8 mouse cellular contexts compared by ENCODE assay signal in genomic region chr1:163928846-163929245, GRCm38 (mm10). TPM values are rescaled to one million over a fixed set of nuclear protein-coding genes. Genes with fewer than 3 reads are reported as not detected.
DNase-seq lines count a peak whose midpoint lies in the region; ATAC-seq and TF ChIP-seq lines count a peak whose summit lies in the region.

TSS of gene Scyl3 (plus strand) at chr1:163929100.

- WGBS in kidney, adult 2 months = 58% methylated on average over 7 of the region's 7 CpGs
- WGBS in embryonic facial prominence, embryonic 15.5 days = 68% methylated on average over 7 of the region's 7 CpGs
- WGBS in midbrain, embryonic 13.5 days = 74% methylated on average over 7 of the region's 7 CpGs

- peaks cover 28% of the 10 kb centered on the region for H3K79me2 ChIP-seq in MEL (ENCODE audit: control insufficient read depth, insufficient read depth, low read length, poor library complexity)

- peaks cover 10% of the 10 kb centered on the region; the same call in 1 of the 2 replicates for H3K4me1 ChIP-seq in kidney, adult 2 months (ENCODE audit: control insufficient read depth, insufficient read depth, low read length)
- peaks cover 2 to 16% of the 10 kb centered on the region in 2 experiments for H3K4me1 ChIP-seq in MEL (ENCODE audit: control insufficient read depth in 1 of 2, insufficient read depth in 2 of 2, low read length in 2 of 2)
- H3K4me1 ChIP-seq in embryonic facial prominence, embryonic 15.5 days = peaks cover 22% of the 10 kb centered on the region
- H3K4me1 ChIP-seq in midbrain, embryonic 13.5 days (replicated peaks) = peaks cover 23% of the 10 kb centered on the region

- no peak for TF ChIP-seq POLR2A in kidney, adult 2 months (IDR thresholded peaks at IDR 0.05; ENCODE audit: low read depth, low read length)
- no peak for TF ChIP-seq POLR2A in MEL (IDR thresholded peaks at IDR 0.05; ENCODE audit: control insufficient read depth in 1 of 2, insufficient read depth in 1 of 2, low read depth in 1 of 2, low read length in 2 of 2, poor library complexity in 1 of 2)

- H3K9me3 ChIP-seq in MEL (replicated peaks; ENCODE audit: insufficient read depth, low read length) = no peaks in the 10 kb centered on the region
- no peaks in the 10 kb centered on the region for H3K9me3 ChIP-seq in embryonic facial prominence, embryonic 15.5 days (replicated peaks)
- no peaks in the 10 kb centered on the region for H3K9me3 ChIP-seq in midbrain, embryonic 13.5 days

- no peak for ATAC-seq in embryonic facial prominence, embryonic 15.5 days (ENCODE audit: insufficient number of reproducible peaks, low FRiP score, low TSS enrichment, low read depth)
- no peak for ATAC-seq in midbrain, embryonic 13.5 days

- H3K27ac ChIP-seq in kidney, adult 2 months (ENCODE audit: insufficient read depth, low read depth, low read length) = peak within 1 kb of the TSS; percentile 79
- peak within 1 kb of the TSS; percentile 82 for H3K27ac ChIP-seq in MEL (ENCODE audit: control insufficient read depth, low read depth, low read length)
- H3K27ac ChIP-seq in embryonic facial prominence, embryonic 15.5 days (replicated peaks) = peak within 1 kb of the TSS; percentile 87
- peak within 1 kb of the TSS; percentile 88 for H3K27ac ChIP-seq in midbrain, embryonic 13.5 days

- no peaks in the 10 kb centered on the region for H3K36me3 ChIP-seq in kidney, adult 2 months (ENCODE audit: control insufficient read depth, insufficient read depth, low read length)
- H3K36me3 ChIP-seq in MEL (ENCODE audit: control insufficient read depth in 1 of 2, insufficient read depth in 2 of 2, low read length in 2 of 2) = peaks cover 0 to 12% of the 10 kb centered on the region in 2 experiments; a peak in 2 of 4 replicates
- H3K36me3 ChIP-seq in embryonic facial prominence, embryonic 15.5 days = peaks cover 5% of the 10 kb centered on the region; the same call in 1 of the 2 replicates
- H3K36me3 ChIP-seq in midbrain, embryonic 13.5 days = peaks cover 4% of the 10 kb centered on the region

- peak within 1 kb of the TSS; percentile 75 for H3K4me2 ChIP-seq in embryonic facial prominence, embryonic 15.5 days (replicated peaks)
- peak within 1 kb of the TSS; percentile 89 for H3K4me2 ChIP-seq in midbrain, embryonic 13.5 days (replicated peaks)

- DNase-seq in kidney, adult 2 months = no peak
- no peak for DNase-seq in kidney, adult 18-20 months
- DNase-seq in MEL (ENCODE audit: low read depth, low spot score) (peak; percentile 23), adipocyte (ENCODE audit: low spot score) (no peak)
- DNase-seq in layer of hippocampus, postnatal 10 days (ENCODE audit: low spot score in 2 of 2) = no peak
- no peak for DNase-seq in ovary, postnatal 14 days (ENCODE audit: low spot score)

- no peak for TF ChIP-seq RAD21 in MEL (IDR thresholded peaks at IDR 0.05; ENCODE audit: low read depth, low read length)

- no peak for TF ChIP-seq EP300 in MEL (IDR thresholded peaks at IDR 0.05; ENCODE audit: low read depth in 1 of 2, low read length in 2 of 2)

- peak within 1 kb of the TSS; percentile 85 for H3K4me3 ChIP-seq in kidney, adult 2 months (ENCODE audit: insufficient read depth, low read depth, low read length)
- H3K4me3 ChIP-seq in MEL (ENCODE audit: control insufficient read depth in 1 of 2, insufficient read depth in 1 of 2, low read depth in 2 of 2, low read length in 2 of 2) = peak within 1 kb of the TSS; percentile 68 to 96
- peak within 1 kb of the TSS; percentile 87 for H3K4me3 ChIP-seq in embryonic facial prominence, embryonic 15.5 days (replicated peaks)
- H3K4me3 ChIP-seq in midbrain, embryonic 13.5 days (replicated peaks) = peak within 1 kb of the TSS; percentile 95

- no peaks in the 10 kb centered on the region for H3K27me3 ChIP-seq in kidney, adult 2 months (replicated peaks; ENCODE audit: control insufficient read depth, insufficient read depth, low read length)
- no peaks in the 10 kb centered on the region for H3K27me3 ChIP-seq in MEL (ENCODE audit: control insufficient read depth in 1 of 2, insufficient read depth in 2 of 2, low read length in 2 of 2)
- H3K27me3 ChIP-seq in embryonic facial prominence, embryonic 15.5 days = no peaks in the 10 kb centered on the region
- no peaks in the 10 kb centered on the region for H3K27me3 ChIP-seq in midbrain, embryonic 13.5 days

- H3K9ac ChIP-seq in MEL (ENCODE audit: control insufficient read depth, low read depth, low read length, poor library complexity, severe bottlenecking) = peak within 1 kb of the TSS; percentile 99
- peak within 1 kb of the TSS; percentile 86 for H3K9ac ChIP-seq in embryonic facial prominence, embryonic 15.5 days
- peak within 1 kb of the TSS; percentile 95 for H3K9ac ChIP-seq in midbrain, embryonic 13.5 days (replicated peaks)

- no peak for TF ChIP-seq CTCF in kidney, adult 2 months (conservative IDR thresholded peaks at IDR 0.05; ENCODE audit: insufficient read depth, insufficient read length, low read depth, low read length)
- no peak for TF ChIP-seq CTCF in MEL (IDR thresholded peaks at IDR 0.05 in 2 of 3, conservative IDR thresholded peaks at IDR 0.05 in 1 of 3; ENCODE audit: control insufficient read depth in 1 of 3, insufficient read depth in 1 of 3, low read depth in 2 of 3, low read length in 3 of 3, poor library complexity in 1 of 3, severe bottlenecking in 1 of 3)

TF ChIP-seq in MEL, 35 proteins besides CTCF, POLR2A, EP300 and RAD21:
- TF ChIP-seq SIN3A (IDR thresholded peaks at IDR 0.05; ENCODE audit: low read length) (no peak), MAFK (IDR thresholded peaks at IDR 0.05; ENCODE audit: borderline replicate concordance, low read depth, low read length) (no peak)

RNA-seq across cellular contexts. Expression of gene Scyl3, which starts in this region (rescaled TPM):
- 8.7 and 8.9 TPM in 2 replicates for polyA plus RNA-seq in kidney, adult 2 months (2012; rRNA removed)
- 11.0 and 12.2 TPM in 2 replicates for total RNA-seq in MEL (2012; rRNA removed)
- 10 to 100 TPM; 21.2 to 55.7 TPM for polyA plus RNA-seq in MEL (2012; ENCODE audit: insufficient read depth in 1 of 2, insufficient read length in 2 of 2, low read depth in 1 of 2, low replicate concordance in 2 of 2, missing spikeins in 1 of 2)
- 18.1 and 18.3 TPM in 2 replicates for polyA plus RNA-seq in embryonic facial prominence, embryonic 15.5 days (2015; fragmentation: Nextera tagmentation; extraction: Ambion mirVana)
- 10 to 100 TPM; 21.6 to 22.8 TPM for total RNA-seq in layer of hippocampus, postnatal 10 days (2021)
- polyA plus RNA-seq in midbrain, embryonic 13.5 days (2015; fragmentation: Nextera tagmentation; extraction: Ambion mirVana) = 16.1 and 20.7 TPM in 2 replicates
